Mouse (Mus musculus) neural tube, embryonic 13.5 days (tissue): Measurements from ENCODE around the gene Sorbs1. TPM values are rescaled to one million over a fixed set of nuclear protein-coding genes. Genes with fewer than 3 reads are reported as not detected.

Source experiments
- ATAC-seq: fragments of 200-750 bp; cut with Nextera tagmentation; 2 replicates; pipeline ENCODE4 v1.8.0; 2017; ENCODE audit warnings: low read depth, mild to moderate bottlenecking, moderate TSS enrichment, moderate library complexity
- H3K27ac ChIP-seq: fragments of 300-500 bp; sonication (generic); replicated peaks from 2 replicates; pipeline ENCODE4 v1.5.1; 2015; ENCODE audit warnings: moderate library complexity, mild to moderate bottlenecking, inconsistent platforms
- H3K27me3 ChIP-seq: fragments of 300-500 bp; sonication (generic); 2 replicates; pipeline ENCODE4 v1.6.1; 2015; ENCODE audit warnings: mild to moderate bottlenecking, inconsistent platforms
- H3K36me3 ChIP-seq: fragments of 300-500 bp; sonication (generic); 2 replicates; pipeline ENCODE4 v1.6.1; 2015; ENCODE audit warnings: mild to moderate bottlenecking, inconsistent platforms
- H3K4me1 ChIP-seq: fragments of 300-500 bp; sonication (generic); replicated peaks from 2 replicates; pipeline ENCODE4 v1.6.1; 2015; ENCODE audit warnings: inconsistent platforms
- H3K4me2 ChIP-seq: fragments of 300-500 bp; sonication (generic); 2 replicates; pipeline ENCODE4 v1.6.1; 2015; ENCODE audit warnings: inconsistent platforms, mild to moderate bottlenecking, moderate library complexity
- H3K4me3 ChIP-seq: fragments of 300-500 bp; sonication (generic); 2 replicates; pipeline ENCODE4 v1.5.1; 2015; ENCODE audit warnings: mild to moderate bottlenecking, inconsistent platforms
- H3K9ac ChIP-seq: fragments of 300-500 bp; sonication (generic); 2 replicates; pipeline ENCODE4 v1.6.1; 2015; ENCODE audit warnings: moderate library complexity, mild to moderate bottlenecking, inconsistent platforms
- H3K9me3 ChIP-seq: fragments of 300-500 bp; sonication (generic); 2 replicates; pipeline ENCODE4 v1.6.1; 2016; ENCODE audit warnings: inconsistent platforms
- WGBS: fragments of 180-500 bp; shearing (Covaris S2); methylation state at CpG from one replicate; pipeline ENCODE4 v1.1.7; 2015; 5-methylcytosine and 5-hydroxymethylcytosine counted together
- polyA plus RNA-seq: library from polyadenylated mRNA; unstranded; fragments of >200 nt; fragmentation: Nextera tagmentation; extraction: Ambion mirVana; gene quantifications from 2 replicates; pipeline ENCODE4 v1.2.1, GENCODE M21; 2015

Gene Sorbs1
- polyA plus RNA-seq, 1 experiment from 2014 or later: 105 TPM

DNA sequence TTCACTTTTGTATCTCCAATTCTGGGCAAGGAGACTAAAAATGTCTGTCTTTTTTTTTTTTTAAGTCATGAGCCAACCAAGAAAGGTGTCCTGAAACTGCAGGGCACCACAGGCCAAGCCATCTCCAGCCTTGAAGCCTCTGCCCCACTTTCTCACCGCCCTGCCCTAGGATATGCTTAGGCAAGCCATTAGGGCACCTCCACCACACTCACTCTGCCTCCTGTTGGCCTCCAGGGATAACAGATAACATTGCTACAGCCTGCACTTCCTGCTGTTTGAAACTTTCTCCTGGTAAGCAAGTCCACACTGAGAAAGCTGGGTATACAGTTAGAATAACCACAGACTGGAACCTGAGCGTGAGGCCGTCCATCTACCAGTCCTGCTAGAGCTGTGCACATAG, 158.5 kb downstream of the Sorbs1 start:
- no peaks in the 10 kb centered on the region for H3K9me3 ChIP-seq
- no peak overlapping the region for H3K27ac ChIP-seq
- ATAC-seq: no peak
- no peak overlapping the region for H3K4me3 ChIP-seq
- H3K4me2 ChIP-seq: no peak overlapping the region
- peaks cover 8% of the 10 kb centered on the region for H3K4me1 ChIP-seq
- no peak overlapping the region for H3K9ac ChIP-seq
- peaks cover 26% of the 10 kb centered on the region for H3K36me3 ChIP-seq
- WGBS: 89% methylated on average over 3 of the region's 3 CpGs
- no peaks in the 10 kb centered on the region for H3K27me3 ChIP-seq

- 87% methylated on average over 14 of the region's 14 CpGs for WGBS
Measured at GRCm38 (mm10) chr19:40352006-40352405, 161.6 kb downstream of the Sorbs1 start.

DNA sequence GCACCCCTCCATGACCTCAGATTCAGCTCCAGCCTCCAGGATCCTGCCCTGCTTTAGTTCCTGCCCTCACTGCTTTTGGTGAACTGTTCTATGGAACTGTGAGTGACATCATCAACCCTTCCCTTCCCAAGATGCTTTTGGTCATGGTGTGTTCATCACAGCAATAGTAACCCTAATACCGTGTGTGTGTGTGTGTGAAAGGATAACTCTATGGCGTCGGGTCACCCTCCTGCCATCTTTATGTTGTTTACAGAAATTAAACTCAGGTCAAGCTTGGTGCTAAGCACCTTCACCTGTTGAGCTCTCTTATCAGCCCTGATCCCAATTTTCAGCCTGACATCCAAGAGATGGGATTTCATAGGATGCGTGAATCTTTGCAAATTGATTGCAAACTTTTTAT, 162.7 kb downstream of the Sorbs1 start:
- H3K4me3 ChIP-seq: no peak overlapping the region
- 91% methylated on average over 4 of the region's 4 CpGs for WGBS
- no peak for ATAC-seq
- H3K4me2 ChIP-seq: no peak overlapping the region
- H3K9me3 ChIP-seq: no peaks in the 10 kb centered on the region
- no peaks in the 10 kb centered on the region for H3K27me3 ChIP-seq
- H3K9ac ChIP-seq: no peak overlapping the region
- H3K36me3 ChIP-seq: peaks cover 34% of the 10 kb centered on the region
- H3K4me1 ChIP-seq: peaks cover 34% of the 10 kb centered on the region
- H3K27ac ChIP-seq: no peak overlapping the region

More at GRCm38 (mm10) chr19:40352006-40352405, 161.6 kb downstream of the Sorbs1 start:
- no peak for ATAC-seq
- Histone ChIP-seq H3K4me3 (no peak overlapping the region), H3K27ac (no peak overlapping the region), H3K9ac (no peak overlapping the region), H3K27me3 (no peaks in the 10 kb centered on the region), H3K4me2 (no peak overlapping the region), H3K4me1 (peaks cover 32% of the 10 kb centered on the region), H3K9me3 (no peaks in the 10 kb centered on the region), H3K36me3 (peaks cover 34% of the 10 kb centered on the region)

DNA sequence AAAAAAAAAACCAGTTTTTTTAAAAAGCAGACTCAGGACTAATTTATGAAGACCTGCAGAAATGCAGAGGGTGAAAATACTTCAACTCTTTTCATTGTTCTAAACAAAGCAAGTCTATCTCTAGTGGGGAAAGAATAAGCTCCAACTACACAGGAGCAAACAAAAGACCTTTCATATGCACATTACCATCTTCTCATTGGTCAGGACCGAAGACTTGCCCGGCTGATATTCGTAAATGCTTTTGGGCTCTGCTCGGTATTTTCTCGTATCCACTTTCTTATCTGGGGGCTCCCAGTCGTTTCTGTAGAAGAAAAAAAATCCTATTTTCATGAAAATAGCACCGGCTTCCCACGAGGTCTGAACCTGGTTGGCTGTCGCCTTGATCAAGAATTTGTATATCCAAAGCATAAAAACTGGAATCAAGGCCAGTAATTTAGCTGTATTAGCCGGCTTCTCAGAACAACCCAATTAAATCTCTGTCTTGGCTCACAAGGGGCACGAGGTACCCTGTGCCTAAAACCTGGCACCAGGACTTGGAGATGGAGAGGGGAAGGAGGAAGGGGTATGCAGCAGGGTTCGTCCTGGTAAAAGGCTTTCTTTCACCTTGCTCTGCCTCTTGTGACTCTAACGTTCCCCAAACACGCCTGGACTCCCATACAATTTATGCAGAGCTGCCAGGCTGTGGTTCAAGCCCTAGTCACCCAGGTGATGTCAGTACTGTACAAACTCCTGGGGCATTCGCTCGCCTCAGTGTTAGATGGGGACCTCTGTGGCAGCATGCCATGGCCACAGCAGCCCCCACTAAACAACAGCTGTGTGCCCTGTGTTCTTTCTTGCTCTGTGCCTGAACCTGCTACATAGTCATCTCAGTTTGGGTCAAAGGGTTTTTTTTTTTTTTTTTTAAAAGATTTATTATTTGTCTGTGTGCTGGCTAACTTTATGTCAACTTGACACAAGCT, 163.6 kb downstream of the Sorbs1 start:
- H3K36me3 ChIP-seq: peaks cover 35% of the 10 kb centered on the region
- H3K9ac ChIP-seq: peak overlapping the region; percentile 26; the same call in 1 of the 2 replicates
- H3K4me3 ChIP-seq: no peak overlapping the region
- 0 out of 2 replicates have a peak, but pooled peaks have one; percentile 30 for ATAC-seq
- H3K4me1 ChIP-seq: peaks cover 34% of the 10 kb centered on the region
- no peaks in the 10 kb centered on the region for H3K9me3 ChIP-seq
- WGBS: 24% methylated on average over 16 of the region's 16 CpGs
- H3K27ac ChIP-seq: peak overlapping the region; percentile 24; the same call in 1 of the 2 replicates
- no peak overlapping the region for H3K4me2 ChIP-seq
- no peaks in the 10 kb centered on the region for H3K27me3 ChIP-seq

DNA sequence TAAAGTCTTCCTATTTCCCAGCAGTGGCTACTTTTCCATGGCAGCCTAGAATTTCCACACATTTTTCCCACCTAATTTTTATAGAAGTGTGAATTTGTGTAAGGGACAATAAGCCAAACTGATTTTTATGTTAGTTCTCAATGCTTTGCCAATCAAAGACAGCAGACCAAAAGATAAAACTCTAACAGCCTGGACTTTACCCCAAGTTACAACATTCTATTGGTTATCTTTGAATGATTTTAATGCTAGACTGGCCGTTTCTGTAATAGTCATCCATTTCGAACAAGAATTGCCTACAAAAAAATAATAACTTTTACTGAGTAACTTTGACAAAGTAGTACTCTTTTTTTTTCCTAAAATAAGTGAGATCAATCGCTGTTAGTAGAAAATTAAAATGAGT, 164.3 kb downstream of the Sorbs1 start:
- peaks cover 42% of the 10 kb centered on the region for H3K36me3 ChIP-seq
- H3K4me1 ChIP-seq: peaks cover 34% of the 10 kb centered on the region
- ATAC-seq: no peak
- no peak overlapping the region for H3K9ac ChIP-seq
- H3K4me3 ChIP-seq: no peak overlapping the region
- H3K4me2 ChIP-seq: no peak overlapping the region
- no peaks in the 10 kb centered on the region for H3K9me3 ChIP-seq
- no peaks in the 10 kb centered on the region for H3K27me3 ChIP-seq
- peak overlapping the region; percentile 39; the same call in 1 of the 2 replicates for H3K27ac ChIP-seq
- 57% methylated on average over 3 of the region's 3 CpGs for WGBS

GRCm38 (mm10) chr19:40348652-40349051, 164.9 kb downstream of the Sorbs1 start:
- Histone ChIP-seq H3K36me3 (peaks cover 49% of the 10 kb centered on the region), H3K9ac (no peak overlapping the region), H3K27me3 (no peaks in the 10 kb centered on the region), H3K9me3 (no peaks in the 10 kb centered on the region), H3K4me2 (no peak overlapping the region), H3K27ac (peak overlapping the region; percentile 34; the same call in 1 of the 2 replicates), H3K4me3 (no peak overlapping the region), H3K4me1 (peaks cover 34% of the 10 kb centered on the region)
- no peak for ATAC-seq
- WGBS: 49% methylated on average over 2 of the region's 2 CpGs

DNA sequence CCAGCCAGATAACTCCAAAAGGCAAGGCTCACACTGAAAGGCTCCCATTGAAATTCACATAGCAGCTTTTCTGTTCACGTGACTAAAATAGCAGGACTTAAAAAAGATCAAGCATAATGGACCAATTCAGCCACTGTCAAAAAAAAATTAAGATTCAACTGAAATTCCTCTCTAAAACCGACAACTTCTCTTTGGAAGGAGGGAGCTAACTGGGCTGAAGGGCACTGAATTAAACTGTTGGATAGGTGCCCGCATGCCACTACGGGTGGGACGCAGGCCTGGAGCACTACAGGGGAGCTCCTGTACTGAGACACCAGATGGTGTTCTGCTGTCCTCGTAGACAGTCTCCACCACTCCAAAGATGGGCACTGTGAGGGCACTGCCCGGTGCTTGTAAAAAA, 165.4 kb downstream of the Sorbs1 start:
- Histone ChIP-seq H3K4me3 (no peak overlapping the region), H3K4me1 (peaks cover 34% of the 10 kb centered on the region), H3K36me3 (peaks cover 49% of the 10 kb centered on the region), H3K4me2 (no peak overlapping the region), H3K9ac (no peak overlapping the region), H3K27ac (peak overlapping the region; percentile 34; the same call in 1 of the 2 replicates), H3K9me3 (no peaks in the 10 kb centered on the region), H3K27me3 (no peaks in the 10 kb centered on the region)
- 43% methylated on average over 7 of the region's 7 CpGs for WGBS
- ATAC-seq: peak; percentile 70; the same call in 1 of the 2 replicates

GRCm38 (mm10) chr19:40346908-40347307, 166.7 kb downstream of the Sorbs1 start:
- Histone ChIP-seq H3K4me2 (no peak overlapping the region), H3K27ac (peak overlapping the region; percentile 1; the same call in 1 of the 2 replicates), H3K27me3 (no peaks in the 10 kb centered on the region), H3K36me3 (peaks cover 37% of the 10 kb centered on the region), H3K9me3 (no peaks in the 10 kb centered on the region), H3K9ac (no peak overlapping the region), H3K4me3 (no peak overlapping the region), H3K4me1 (peaks cover 34% of the 10 kb centered on the region)
- no peak for ATAC-seq
- WGBS: 85% methylated on average over 3 of the region's 3 CpGs

DNA sequence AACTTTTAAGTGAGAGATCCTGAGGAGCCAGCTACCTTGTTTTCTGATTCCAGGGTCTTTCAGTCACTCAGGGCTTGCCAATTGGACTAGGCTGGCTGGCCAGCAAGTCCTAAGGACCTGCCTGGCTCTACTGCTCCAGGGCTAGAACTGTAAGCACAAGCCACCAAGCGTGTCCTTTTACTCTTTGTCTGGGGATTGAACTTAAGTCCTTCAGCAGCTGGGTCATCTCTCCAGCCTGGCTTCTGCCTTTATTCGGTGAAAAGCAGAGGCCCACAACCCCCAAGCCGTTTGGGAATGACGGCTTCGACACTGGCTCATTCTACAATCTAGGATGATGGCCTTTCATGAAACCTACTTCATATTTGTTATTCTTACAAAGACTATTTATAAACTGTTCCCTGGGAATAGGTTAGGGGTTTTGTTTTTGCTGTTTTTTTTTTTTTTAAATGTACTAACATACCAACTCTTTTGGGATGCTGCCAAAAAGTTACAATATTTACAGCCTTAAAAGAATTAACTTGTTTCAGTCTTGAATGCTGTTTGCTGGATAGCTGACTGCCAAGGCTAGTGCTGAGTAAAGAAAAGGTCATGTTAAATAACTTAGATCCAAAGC, 167.2 kb downstream of the Sorbs1 start:
- Histone ChIP-seq H3K4me3 (no peak overlapping the region), H3K9ac (no peak overlapping the region), H3K27ac (peak overlapping the region; percentile 54; the same call in 1 of the 2 replicates), H3K4me2 (no peak overlapping the region), H3K9me3 (no peaks in the 10 kb centered on the region), H3K36me3 (peaks cover 31% of the 10 kb centered on the region), H3K4me1 (peaks cover 34% of the 10 kb centered on the region), H3K27me3 (no peaks in the 10 kb centered on the region)
- WGBS: 52% methylated on average over 5 of the region's 5 CpGs
- no peak for ATAC-seq

- no peak for ATAC-seq
- H3K4me3 ChIP-seq: no peak overlapping the region
- H3K27ac ChIP-seq: peak overlapping the region; percentile 54; the same call in 1 of the 2 replicates
- H3K9ac ChIP-seq: no peak overlapping the region
- no peaks in the 10 kb centered on the region for H3K9me3 ChIP-seq
- H3K4me1 ChIP-seq: peaks cover 31% of the 10 kb centered on the region
- H3K4me2 ChIP-seq: no peak overlapping the region
- peaks cover 24% of the 10 kb centered on the region for H3K36me3 ChIP-seq
- no peaks in the 10 kb centered on the region for H3K27me3 ChIP-seq
- 16% methylated on average over 5 of the region's 5 CpGs for WGBS
Measured at GRCm38 (mm10) chr19:40345684-40346083, 167.9 kb downstream of the Sorbs1 start.

- Histone ChIP-seq H3K36me3 (peaks cover 36% of the 10 kb centered on the region), H3K9ac (no peak overlapping the region), H3K27ac (no peak overlapping the region), H3K4me1 (0 out of 2 replicates have a peak, but pooled peaks cover 12% of the 10 kb centered on the region), H3K4me2 (no peak overlapping the region), H3K27me3 (no peaks in the 10 kb centered on the region), H3K4me3 (no peak overlapping the region), H3K9me3 (no peaks in the 10 kb centered on the region)
- ATAC-seq: 0 out of 2 replicates have a peak, but pooled peaks have one; percentile 79
- WGBS: 8% methylated on average over 5 of the region's 5 CpGs
Measured at GRCm38 (mm10) chr19:40343018-40343417, 170.6 kb downstream of the Sorbs1 start.

GRCm38 (mm10) chr19:40341141-40341540, 172.4 kb downstream of the Sorbs1 start:
- ATAC-seq: no peak
- Histone ChIP-seq H3K27me3 (no peaks in the 10 kb centered on the region), H3K4me1 (no peaks in the 10 kb centered on the region), H3K9ac (no peak overlapping the region), H3K4me3 (no peak overlapping the region), H3K27ac (no peak overlapping the region), H3K4me2 (no peak overlapping the region), H3K36me3 (peaks cover 38% of the 10 kb centered on the region), H3K9me3 (no peaks in the 10 kb centered on the region)
- WGBS: 21% methylated on average over 6 of the region's 6 CpGs
